Mouse (Mus musculus) heart, adult 10 weeks (tissue): ENCODE data around the gene Itgax. TPM values are rescaled to one million over a fixed set of nuclear protein-coding genes. Genes with fewer than 3 reads are reported as not detected.

Source experiments
- polyA plus RNA-seq: library from polyadenylated mRNA; stranded (reverse); fragments of 350-450 nt; fragmentation: Illumina TruSeq; extraction: RNeasy Lipid Tissue Mini Kit (QIAGEN cat#74804); gene quantifications from one replicate; pipeline ENCODE4 v1.2.3, GENCODE M21; 2014; ENCODE audit warnings: low read depth, low replicate concordance

Itgax gene
- 0.13 TPM for polyA plus RNA-seq

GRCm38 (mm10) chr7:128128741-128129720 is at the start of gene Itgax:
TSS of gene Itgax (plus strand) at chr7:128129547.

DNA sequence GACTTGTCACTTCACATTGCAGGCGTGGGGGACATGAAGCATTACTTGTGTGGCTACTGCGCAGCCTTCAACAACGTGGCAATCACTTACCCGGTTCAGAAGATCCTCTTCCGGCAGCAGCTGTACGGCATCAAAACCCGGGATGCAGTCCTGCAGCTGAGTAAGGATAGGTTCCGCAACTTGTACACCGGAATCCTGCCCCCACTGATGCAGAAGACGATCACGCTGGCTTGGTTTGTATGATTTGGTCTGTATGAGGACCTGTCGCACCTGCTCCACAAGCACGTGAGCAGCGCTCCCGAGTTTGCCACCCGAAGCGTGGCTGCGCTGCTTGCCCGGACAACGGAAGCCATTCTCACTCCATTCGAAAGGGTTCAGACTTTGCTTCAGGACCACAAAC is 24.7 kb downstream of the Itgax start, which contains the start of gene Itgad:
Gene Itgad, plus strand, starts transcription at position 301 of the 400 bp plus-strand sequence.

Other genes starting within 250 kb of the Itgax start
- gene Prss53, start 238.6 kb upstream of the Itgax start, polyA plus RNA-seq, result 2.9 TPM
- not detected for gene Gm21974, start 234.1 kb upstream of the Itgax start, polyA plus RNA-seq
- gene Vkorc1, start 233.9 kb upstream of the Itgax start, polyA plus RNA-seq, result 36.8 TPM
- gene Bckdk, start 225.5 kb upstream of the Itgax start, polyA plus RNA-seq, result 90.4 TPM
- gene Kat8, start 217.0 kb upstream of the Itgax start, polyA plus RNA-seq, result 23.7 TPM
- not detected for gene Prss8, start 199.4 kb upstream of the Itgax start, polyA plus RNA-seq
- gene Prss36, start 182.8 kb upstream of the Itgax start, polyA plus RNA-seq, result 16.2 TPM
- 387 TPM for gene Fus, start 162.1 kb upstream of the Itgax start, polyA plus RNA-seq
- gene Pycard, start 135.7 kb upstream of the Itgax start, polyA plus RNA-seq, result 15.1 TPM
- gene Trim72, start 125.6 kb upstream of the Itgax start, polyA plus RNA-seq, result 255 TPM
- gene Itgam, start 66.9 kb upstream of the Itgax start, polyA plus RNA-seq, result 2.3 TPM
- gene Gm49368, start 66.9 kb upstream of the Itgax start, polyA plus RNA-seq, result not detected
- not detected for gene Itgad, start 24.8 kb downstream of the Itgax start, polyA plus RNA-seq
- gene Cox6a2, start 76.8 kb downstream of the Itgax start, polyA plus RNA-seq, result 3,732 TPM
- gene Armc5, start 107.8 kb downstream of the Itgax start, polyA plus RNA-seq, result 6.0 TPM
- gene 9130023H24Rik, start 108.5 kb downstream of the Itgax start, polyA plus RNA-seq, result 1.8 TPM
- gene Tgfb1i1, start 117.3 kb downstream of the Itgax start, polyA plus RNA-seq, result 23.0 TPM
- not detected for gene Slc5a2, start 136.1 kb downstream of the Itgax start, polyA plus RNA-seq
- gene BC017158, start 168.6 kb downstream of the Itgax start, polyA plus RNA-seq, result 8.7 TPM